Mouse (Mus musculus) stomach, embryonic 14.5 days (tissue): ENCODE results near the gene Rgs2. TPM values are rescaled to one million over a fixed set of nuclear protein-coding genes. Genes with fewer than 3 reads are reported as not detected.
A peak's percentile ranks its signal among the peaks of the same experiment; 100 is the strongest.

ENCODE experiments used
- ATAC-seq: fragments of 200-750 bp; cut with Nextera tagmentation; 2 replicates; pipeline ENCODE4 v1.8.0; 2017; ENCODE audit warnings: low read depth, moderate TSS enrichment; ENCODE audit not compliant: insufficient number of reproducible peaks, insufficient read depth, low FRiP score
- H3K27ac ChIP-seq: fragments of 300-500 bp; sonication (generic); 2 replicates; pipeline ENCODE4 v1.5.1; 2014; ENCODE audit warnings: mild to moderate bottlenecking, low read length, moderate library complexity, mixed read lengths
- H3K27me3 ChIP-seq: fragments of 300-500 bp; sonication (generic); 2 replicates; pipeline ENCODE4 v1.6.1; 2014; ENCODE audit warnings: low read length, control low read depth, mixed read lengths; ENCODE audit not compliant: control insufficient read depth, insufficient read depth
- H3K36me3 ChIP-seq: fragments of 300-500 bp; sonication (generic); 2 replicates; pipeline ENCODE4 v1.6.1; 2014; ENCODE audit warnings: mild to moderate bottlenecking, control low read depth, low read length, moderate library complexity, mixed read lengths; ENCODE audit not compliant: control insufficient read depth, insufficient read depth
- H3K4me1 ChIP-seq: fragments of 300-500 bp; sonication (generic); 2 replicates; pipeline ENCODE4 v1.6.1; 2014; ENCODE audit warnings: low read length, control low read depth, mixed read lengths; ENCODE audit not compliant: control insufficient read depth, insufficient read depth
- H3K4me2 ChIP-seq: fragments of 300-500 bp; sonication (generic); replicated peaks from 2 replicates; pipeline ENCODE4 v1.6.1; 2014; ENCODE audit warnings: low read depth, low read length, control low read depth
- H3K4me3 ChIP-seq: fragments of 300-500 bp; sonication (generic); 2 replicates; pipeline ENCODE4 v1.5.1; 2014; ENCODE audit warnings: low read depth, low read length, control low read depth
- H3K9ac ChIP-seq: fragments of 300-500 bp; sonication (generic); replicated peaks from 2 replicates; pipeline ENCODE4 v1.6.1; 2014; ENCODE audit warnings: low read depth, mild to moderate bottlenecking, control low read depth, low read length, moderate library complexity, mixed read lengths
- H3K9me3 ChIP-seq: fragments of 300-500 bp; sonication (generic); 2 replicates; pipeline ENCODE4 v1.6.1; 2016; ENCODE audit warnings: low read depth, low read length, control low read depth; ENCODE audit not compliant: control insufficient read depth
- WGBS: fragments of 180-500 bp; shearing (Covaris S2); extraction: QIAGEN DNeasy Blood & Tissue Kit; methylation state at CpG from one replicate; pipeline ENCODE4 v1.1.7; 2014; 5-methylcytosine and 5-hydroxymethylcytosine counted together
- polyA plus RNA-seq: library from polyadenylated mRNA; unstranded; fragments of >200 nt; fragmentation: Nextera tagmentation; extraction: Ambion mirVana; gene quantifications from 2 replicates; pipeline ENCODE4 v1.2.1, GENCODE M21; 2014

Rgs2 gene
- polyA plus RNA-seq, 1 experiment from 2014 or later: 66.5 TPM

DNA sequence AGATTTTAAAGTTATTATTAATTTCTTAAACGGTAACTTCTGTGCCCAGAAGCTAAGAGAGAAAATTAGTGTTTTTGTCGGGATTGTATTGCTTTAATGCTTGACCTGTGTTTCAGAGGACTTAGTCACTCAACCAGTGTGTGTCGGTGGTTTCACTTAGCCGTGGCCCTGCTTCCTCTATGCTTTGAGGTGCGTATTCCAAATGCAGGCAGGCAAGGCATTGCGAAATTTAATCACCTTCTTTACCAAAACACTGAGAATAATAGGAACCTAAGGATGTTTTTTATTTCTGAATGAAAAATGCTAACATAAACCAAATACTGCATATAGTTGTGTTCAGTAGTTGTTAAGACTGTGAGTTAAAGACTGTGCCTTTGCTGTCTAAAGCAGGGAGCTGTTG is 3.4 kb upstream of the Rgs2 start:
- H3K27me3 ChIP-seq: no peaks in the 10 kb centered on the region
- H3K4me2 ChIP-seq: no peak overlapping the region
- H3K36me3 ChIP-seq: no peaks in the 10 kb centered on the region
- no peak overlapping the region for H3K4me3 ChIP-seq
- H3K9me3 ChIP-seq: no peaks in the 10 kb centered on the region
- no peak overlapping the region for H3K9ac ChIP-seq
- H3K27ac ChIP-seq: no peak overlapping the region
- WGBS: 73% methylated on average over 6 of the region's 6 CpGs
- ATAC-seq: no peak
- no peaks in the 10 kb centered on the region for H3K4me1 ChIP-seq

DNA sequence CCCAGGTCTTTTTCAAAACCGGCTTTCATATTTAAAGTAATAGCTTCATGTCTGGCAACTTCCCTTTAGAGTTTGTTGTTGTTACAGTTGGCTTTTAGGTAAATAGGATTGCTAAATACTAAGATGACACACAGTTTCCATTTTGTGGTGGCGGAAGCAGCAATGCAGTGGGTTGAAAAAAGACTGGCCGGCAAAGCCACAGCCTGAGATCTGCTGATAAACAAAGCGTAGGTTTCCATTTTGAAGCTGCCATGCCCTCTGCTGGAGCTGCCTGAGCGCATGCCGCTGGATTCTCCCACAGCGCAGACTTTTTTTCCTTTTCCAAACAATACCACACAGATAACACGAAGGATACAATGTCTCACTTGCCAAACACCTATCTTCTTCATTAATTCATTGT is 2.6 kb upstream of the Rgs2 start:
- Histone ChIP-seq H3K4me3 (no peak overlapping the region), H3K9ac (no peak overlapping the region), H3K27ac (no peak overlapping the region), H3K27me3 (no peaks in the 10 kb centered on the region), H3K9me3 (no peaks in the 10 kb centered on the region), H3K36me3 (peaks cover 3% of the 10 kb centered on the region; the same call in 1 of the 2 replicates), H3K4me1 (no peaks in the 10 kb centered on the region), H3K4me2 (peak overlapping the region; percentile 41)
- 2% methylated on average over 8 of the region's 8 CpGs for WGBS
- no peak for ATAC-seq

DNA sequence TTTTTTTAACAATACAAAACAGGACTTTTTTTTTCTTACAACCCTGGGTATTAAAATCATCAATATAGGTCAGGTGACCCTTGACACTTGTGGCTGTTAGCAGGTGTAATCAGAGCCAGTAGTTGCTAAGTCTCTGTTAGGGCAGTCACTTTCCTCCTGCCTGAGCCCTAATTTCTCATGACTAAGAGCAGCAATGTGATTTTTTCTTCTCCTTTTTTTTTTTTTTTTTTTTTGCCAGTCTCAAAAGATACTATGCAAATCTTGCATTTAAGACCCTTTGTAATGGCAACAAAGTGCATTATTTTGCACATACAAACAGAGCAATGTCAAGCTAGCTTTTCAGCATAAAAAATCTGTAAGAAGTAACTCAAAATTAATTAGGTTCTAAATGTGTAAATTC is 1.7 kb upstream of the Rgs2 start:
- Histone ChIP-seq H3K4me2 (no peak overlapping the region), H3K27ac (no peak overlapping the region), H3K9ac (no peak overlapping the region), H3K4me1 (no peaks in the 10 kb centered on the region), H3K4me3 (no peak overlapping the region), H3K36me3 (peaks cover 3% of the 10 kb centered on the region; the same call in 1 of the 2 replicates), H3K27me3 (no peaks in the 10 kb centered on the region), H3K9me3 (no peaks in the 10 kb centered on the region)
- ATAC-seq: no peak

DNA sequence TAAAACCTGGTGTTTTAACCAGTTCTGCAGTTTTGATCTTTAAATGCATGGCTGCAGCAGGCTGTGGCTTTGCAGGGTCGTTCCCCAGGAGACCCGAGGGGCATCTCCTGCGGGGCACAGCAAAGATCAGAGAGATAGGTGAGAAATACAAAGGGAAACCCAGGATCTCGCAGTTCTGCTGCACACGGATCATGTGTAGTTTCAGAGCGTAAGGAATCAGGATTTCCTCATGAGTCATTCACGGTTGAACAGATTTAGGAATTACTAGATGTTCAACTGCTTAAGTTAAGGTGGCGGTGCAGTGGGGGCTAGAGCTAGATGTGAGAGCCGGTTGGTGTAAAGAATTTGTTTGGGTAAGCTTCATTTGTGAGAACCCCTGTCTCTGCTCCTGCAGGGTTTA is 780 bp upstream of the Rgs2 start:
- no peak for ATAC-seq
- Histone ChIP-seq H3K9me3 (no peaks in the 10 kb centered on the region), H3K36me3 (peaks cover 3% of the 10 kb centered on the region; the same call in 1 of the 2 replicates), H3K4me1 (no peaks in the 10 kb centered on the region), H3K27me3 (no peaks in the 10 kb centered on the region), H3K4me3 (peak overlapping the region; percentile 63), H3K27ac (no peak overlapping the region), H3K9ac (peak overlapping the region; percentile 11), H3K4me2 (peak overlapping the region; percentile 73)
- WGBS: 3% methylated on average over 9 of the region's 9 CpGs

DNA sequence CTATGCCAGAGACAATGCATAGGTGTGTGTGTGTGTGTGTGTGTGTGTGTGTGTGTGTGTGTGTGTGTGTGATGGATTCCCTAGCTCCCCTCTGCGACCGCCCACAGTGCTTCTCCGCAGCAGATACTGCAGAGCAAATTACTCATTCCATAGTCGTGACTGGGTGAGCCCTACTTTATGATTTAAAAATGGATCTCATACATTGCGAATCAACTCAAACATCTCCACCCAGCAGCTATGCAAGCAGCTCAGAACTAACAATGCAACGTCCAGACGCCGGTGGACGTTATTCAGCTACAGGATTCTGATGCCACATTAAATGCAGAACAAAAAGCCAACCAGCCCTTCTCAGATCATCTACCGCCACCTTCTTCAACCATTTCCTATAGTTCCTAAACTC is 545 bp downstream of the Rgs2 start:
- Histone ChIP-seq H3K9ac (peak overlapping the region; percentile 48), H3K27ac (0 out of 2 replicates have a peak overlapping the region, but pooled peaks have one; percentile 63), H3K36me3 (peaks cover 3% of the 10 kb centered on the region; the same call in 1 of the 2 replicates), H3K27me3 (no peaks in the 10 kb centered on the region), H3K4me1 (no peaks in the 10 kb centered on the region), H3K9me3 (no peaks in the 10 kb centered on the region), H3K4me3 (peak overlapping the region; percentile 63), H3K4me2 (peak overlapping the region; percentile 73)
- ATAC-seq: peak; percentile 3; the same call in 1 of the 2 replicates
- 2% methylated on average over 10 of the region's 10 CpGs for WGBS

DNA sequence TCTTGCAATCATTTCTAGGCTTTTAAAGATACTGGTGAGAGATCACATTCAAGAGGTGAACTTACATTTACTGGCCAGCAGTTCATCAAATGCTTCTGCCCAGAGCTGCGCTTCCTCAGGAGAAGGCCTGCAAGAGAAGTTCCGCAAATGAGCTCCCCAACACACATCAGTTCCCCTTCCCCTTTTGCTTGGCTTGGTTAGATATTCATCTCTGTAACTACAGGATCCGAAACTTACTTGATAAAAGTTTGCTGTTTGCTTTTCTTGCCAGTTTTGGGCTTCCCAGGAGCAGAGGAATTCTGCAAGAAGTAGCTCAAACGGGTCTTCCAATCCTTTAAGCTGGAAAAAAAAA is 1.3 kb downstream of the Rgs2 start:
- Histone ChIP-seq H3K27ac (no peak overlapping the region), H3K36me3 (peaks cover 3% of the 10 kb centered on the region; the same call in 1 of the 2 replicates), H3K9ac (peak overlapping the region; percentile 25; the same call in 1 of the 2 replicates), H3K27me3 (no peaks in the 10 kb centered on the region), H3K4me2 (peak overlapping the region; percentile 73), H3K4me1 (no peaks in the 10 kb centered on the region), H3K4me3 (peak overlapping the region; percentile 63), H3K9me3 (no peaks in the 10 kb centered on the region)
- WGBS: 63% methylated on average over 4 of the region's 4 CpGs
- ATAC-seq: no peak

DNA sequence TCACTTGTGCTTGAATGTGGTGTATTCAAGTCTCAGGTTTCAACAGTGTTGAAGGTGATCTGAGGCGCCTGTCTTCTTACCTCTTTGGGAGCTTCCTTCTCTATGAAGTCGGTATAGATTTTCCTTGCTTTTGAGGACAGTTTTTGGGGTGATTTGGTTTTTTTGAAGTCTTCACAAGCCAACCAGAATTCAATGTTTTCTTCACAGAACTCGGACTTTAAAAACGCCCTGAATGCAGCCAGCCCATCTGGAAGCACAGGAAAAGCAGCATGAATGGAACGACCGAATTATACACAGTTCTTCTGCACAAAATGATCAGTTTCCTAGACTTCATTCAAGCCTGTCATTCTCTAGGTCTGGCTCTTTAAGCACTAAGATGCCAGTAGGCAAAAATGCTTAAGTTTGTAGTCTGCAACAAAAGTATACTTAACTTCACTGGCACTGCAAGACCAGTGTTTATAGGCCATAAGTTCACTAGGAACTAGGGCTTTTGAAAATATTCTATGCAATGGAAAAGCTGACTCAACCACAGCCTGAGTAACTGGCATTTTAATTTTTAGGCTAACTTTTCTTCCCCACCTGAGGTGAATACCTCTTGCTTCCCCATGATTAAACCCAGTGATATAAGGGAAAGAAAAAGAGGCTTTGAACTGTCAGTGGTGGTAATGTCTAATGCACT is 1.8 kb downstream of the Rgs2 start:
- 81% methylated on average over 6 of the region's 6 CpGs for WGBS
- no peak for ATAC-seq
- H3K27ac ChIP-seq: no peak overlapping the region
- no peaks in the 10 kb centered on the region for H3K9me3 ChIP-seq
- peaks cover 3% of the 10 kb centered on the region; the same call in 1 of the 2 replicates for H3K36me3 ChIP-seq
- H3K4me3 ChIP-seq: peak overlapping the region; percentile 63
- peak overlapping the region; percentile 73 for H3K4me2 ChIP-seq
- H3K27me3 ChIP-seq: no peaks in the 10 kb centered on the region
- H3K4me1 ChIP-seq: no peaks in the 10 kb centered on the region
- no peak overlapping the region for H3K9ac ChIP-seq

DNA sequence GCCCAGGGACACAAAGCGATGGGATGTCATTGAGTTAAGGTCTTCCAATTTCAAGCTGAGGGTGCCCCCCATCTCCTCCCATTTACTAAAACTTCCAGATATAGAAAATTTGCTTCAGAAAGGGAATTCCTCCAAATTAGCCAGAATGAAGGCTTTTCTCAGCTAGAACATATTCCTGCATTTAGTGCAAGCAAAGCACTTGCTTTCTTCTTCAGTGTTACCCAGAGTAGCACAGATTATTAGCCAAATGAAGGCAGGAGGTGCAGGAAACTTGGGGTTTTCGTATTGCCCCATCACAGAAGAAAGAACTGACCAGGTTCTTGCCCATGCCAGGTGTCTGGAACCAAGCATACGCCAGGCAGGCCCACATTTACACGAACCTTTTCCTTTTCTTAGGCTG is 3.7 kb downstream of the Rgs2 start:
- 91% methylated on average over 4 of the region's 4 CpGs for WGBS
- Histone ChIP-seq H3K4me2 (no peak overlapping the region), H3K27ac (no peak overlapping the region), H3K9ac (no peak overlapping the region), H3K36me3 (peaks cover 3% of the 10 kb centered on the region; the same call in 1 of the 2 replicates), H3K4me1 (no peaks in the 10 kb centered on the region), H3K4me3 (no peak overlapping the region), H3K9me3 (no peaks in the 10 kb centered on the region), H3K27me3 (no peaks in the 10 kb centered on the region)
- no peak for ATAC-seq
